Mouse (Mus musculus) liver (tissue): ENCODE results near the gene Hemk1.

ENCODE experiments used
- DNase-seq: peaks from one replicate; pipeline ENCODE4 v3.0.0-alpha.2; 2020; ENCODE audit warnings: mixed read lengths

The Hemk1 gene

GRCm38 (mm10) chr9:107342201-107342709, 4.1 kb upstream of the Hemk1 start:
- DNase-seq: no peak

- no peak for DNase-seq
These were observed 2.9 kb upstream of the Hemk1 start for GRCm38 (mm10) chr9:107340911-107341645.

GRCm38 (mm10) chr9:107340267-107340859, 2.2 kb upstream of the Hemk1 start, which contains the start of gene 6430571L13Rik:
6430571L13Rik (plus strand) TSS chr9:107340602.
- DNase-seq: peak; percentile 91

GRCm38 (mm10) chr9:107336386-107336785, 1.8 kb downstream of the Hemk1 start:
- no peak for DNase-seq

GRCm38 (mm10) chr9:107335909-107336308, 2.2 kb downstream of the Hemk1 start:
- peak; percentile 80 for DNase-seq

- DNase-seq: no peak
These were observed 3.1 kb downstream of the Hemk1 start for GRCm38 (mm10) chr9:107335046-107335445.

- DNase-seq: no peak
These were observed 3.8 kb downstream of the Hemk1 start for GRCm38 (mm10) chr9:107334356-107334755.

GRCm38 (mm10) chr9:107333686-107334085, 4.5 kb downstream of the Hemk1 start:
- no peak for DNase-seq

GRCm38 (mm10) chr9:107330791-107331190, 7.4 kb downstream of the Hemk1 start:
- DNase-seq: no peak

- DNase-seq: no peak
These were observed 10.1 kb downstream of the Hemk1 start for GRCm38 (mm10) chr9:107327879-107328620.

GRCm38 (mm10) chr9:107325904-107326303, 12.2 kb downstream of the Hemk1 start:
- no peak for DNase-seq

- DNase-seq: no peak
These were observed 13.2 kb downstream of the Hemk1 start for GRCm38 (mm10) chr9:107324799-107325561.

- no peak for DNase-seq
These were observed 14.6 kb downstream of the Hemk1 start for GRCm38 (mm10) chr9:107323558-107323957.

GRCm38 (mm10) chr9:107322461-107323050, 15.6 kb downstream of the Hemk1 start:
- no peak for DNase-seq

- no peak for DNase-seq
These were observed 22.4 kb downstream of the Hemk1 start for GRCm38 (mm10) chr9:107315791-107316190.

GRCm38 (mm10) chr9:107313926-107314325, 24.2 kb downstream of the Hemk1 start:
- no peak for DNase-seq

- DNase-seq: peak; percentile 80
These were observed 25.2 kb downstream of the Hemk1 start for GRCm38 (mm10) chr9:107312811-107313584.

- no peak for DNase-seq
These were observed 28.6 kb downstream of the Hemk1 start for GRCm38 (mm10) chr9:107309600-107309999.

- no peak for DNase-seq
These were observed 29.0 kb downstream of the Hemk1 start for GRCm38 (mm10) chr9:107309171-107309570.

- DNase-seq: no peak
These were observed 29.7 kb downstream of the Hemk1 start for GRCm38 (mm10) chr9:107308346-107309000.

GRCm38 (mm10) chr9:107307886-107308285, 30.3 kb downstream of the Hemk1 start:
- DNase-seq: peak; percentile 52
